Mouse (Mus musculus): ENCODE results near the gene Nampt.

- TF ChIP-seq CTCF (IDR thresholded peaks at IDR 0.05; ENCODE audit: low read depth) (no peak), EP300 (optimal IDR thresholded peaks at IDR 0.05) (no peak)
These were observed 13.8 kb upstream of the Nampt start for GRCm38 (mm10) chr12:32805559-32805958.

Measured in stomach, postnatal 0 days (tissue).